Mouse (Mus musculus): ENCODE results near the gene Chkb.

GRCm38 (mm10) chr15:89454857-89455256 lies 25.1 kb upstream of the Chkb start:
- TF ChIP-seq CTCF (IDR thresholded peaks at IDR 0.05; ENCODE audit: control insufficient read depth, insufficient read depth, low read length) = no peak
- no peak for TF ChIP-seq POLR2A (IDR thresholded peaks at IDR 0.05; ENCODE audit: borderline replicate concordance, control insufficient read depth, low read depth, low read length)

Measured in bone marrow, adult 2 months (tissue).